Mouse (Mus musculus) heart, embryonic 15.5 days (tissue): Measurements from ENCODE around the gene Vmn1r195. TPM values are rescaled to one million over a fixed set of nuclear protein-coding genes. Genes with fewer than 3 reads are reported as not detected.

Source experiments
- polyA plus RNA-seq: library from polyadenylated mRNA; unstranded; fragments of >200 nt; fragmentation: Nextera tagmentation; extraction: Ambion mirVana; gene quantifications from 2 replicates; pipeline ENCODE4 v1.2.1, GENCODE M21; 2015

The Vmn1r195 gene
- polyA plus RNA-seq, 1 experiment from 2014 or later = not detected

Other genes with a start within 250 kb of the Vmn1r195 start
- 3.5 TPM in 1 of 2 replicates, not detected in the other for gene Hist1h2ah, start 235.0 kb upstream of the Vmn1r195 start, polyA plus RNA-seq
- gene Hist1h2bk, start 234.7 kb upstream of the Vmn1r195 start, polyA plus RNA-seq = 1.6 and 1.7 TPM in 2 replicates
- gene Hist1h4i, start 229.2 kb upstream of the Vmn1r195 start, polyA plus RNA-seq = 8.6 and 12.1 TPM in 2 replicates
- gene Hist1h2ag, start 227.6 kb upstream of the Vmn1r195 start, polyA plus RNA-seq = 11.2 and 12.4 TPM in 2 replicates
- gene Hist1h2bj, start 227.3 kb upstream of the Vmn1r195 start, polyA plus RNA-seq = 2.8 and 5.8 TPM in 2 replicates
- not detected in 2 replicates for gene Vmn1r188, start 186.1 kb upstream of the Vmn1r195 start, polyA plus RNA-seq
- gene Vmn1r189, start 164.7 kb upstream of the Vmn1r195 start, polyA plus RNA-seq = not detected in 2 replicates
- not detected in 2 replicates for gene Vmn1r191, start 86.6 kb upstream of the Vmn1r195 start, polyA plus RNA-seq
- gene Vmn1r192, start 79.4 kb upstream of the Vmn1r195 start, polyA plus RNA-seq = not detected in 2 replicates
- gene Vmn1r193, start 47.4 kb upstream of the Vmn1r195 start, polyA plus RNA-seq = not detected in 2 replicates
- not detected in 2 replicates for gene Vmn1r194, start 26.3 kb upstream of the Vmn1r195 start, polyA plus RNA-seq
- not detected in 2 replicates for gene Vmn1r196, start 19.4 kb downstream of the Vmn1r195 start, polyA plus RNA-seq
- gene Vmn1r197, start 54.1 kb downstream of the Vmn1r195 start, polyA plus RNA-seq = not detected in 2 replicates
- gene Vmn1r198, start 79.8 kb downstream of the Vmn1r195 start, polyA plus RNA-seq = not detected in 2 replicates
- not detected in 2 replicates for gene Vmn1r199, start 109.3 kb downstream of the Vmn1r195 start, polyA plus RNA-seq
- gene Vmn1r200, start 119.9 kb downstream of the Vmn1r195 start, polyA plus RNA-seq = not detected in 2 replicates
- not detected in 2 replicates for gene Vmn1r201, start 201.4 kb downstream of the Vmn1r195 start, polyA plus RNA-seq
- gene Vmn1r202, start 234.9 kb downstream of the Vmn1r195 start, polyA plus RNA-seq = not detected in 2 replicates
- not detected in 2 replicates for gene Vmn1r203, start 247.6 kb downstream of the Vmn1r195 start, polyA plus RNA-seq